Mouse (Mus musculus) telencephalon, adult 2 months (tissue): ENCODE data around the gene Slc44a1.

Experiments used
- DNase-seq: peaks from one replicate; pipeline ENCODE4 v3.0.0-alpha.2; 2011; ENCODE audit warnings: low read depth, low spot score

Slc44a1 gene

GRCm38 (mm10) chr4:53430522-53430921 lies 9.7 kb upstream of the Slc44a1 start:
- no peak for DNase-seq

GRCm38 (mm10) chr4:53431585-53432234 lies 8.5 kb upstream of the Slc44a1 start:
- DNase-seq, result no peak

GRCm38 (mm10) chr4:53437110-53437755 lies 3.0 kb upstream of the Slc44a1 start:
- peak; percentile 75 for DNase-seq

GRCm38 (mm10) chr4:53438386-53438785 lies 1.8 kb upstream of the Slc44a1 start:
- DNase-seq, result peak; percentile 86

- no peak for DNase-seq
Observed at GRCm38 (mm10) chr4:53438836-53439480, 1.3 kb upstream of the Slc44a1 start.

- no peak for DNase-seq
Observed at GRCm38 (mm10) chr4:53439636-53440009, 590 bp upstream of the Slc44a1 start.

- peak; percentile 69 for DNase-seq
Observed at GRCm38 (mm10) chr4:53440816-53441571, 781 bp downstream of the Slc44a1 start.

- peak; percentile 55 for DNase-seq
Observed at GRCm38 (mm10) chr4:53441683-53442082, 1.5 kb downstream of the Slc44a1 start.

- DNase-seq, result no peak
Observed at GRCm38 (mm10) chr4:53446216-53446615, 6.0 kb downstream of the Slc44a1 start.

- DNase-seq, result no peak
Observed at GRCm38 (mm10) chr4:53447773-53448172, 7.6 kb downstream of the Slc44a1 start.

- no peak for DNase-seq
Observed at GRCm38 (mm10) chr4:53450736-53451135, 10.5 kb downstream of the Slc44a1 start.

- no peak for DNase-seq
Observed at GRCm38 (mm10) chr4:53451887-53452286, 11.7 kb downstream of the Slc44a1 start.

- no peak for DNase-seq
Observed at GRCm38 (mm10) chr4:53452457-53452856, 12.2 kb downstream of the Slc44a1 start.

- no peak for DNase-seq
Observed at GRCm38 (mm10) chr4:53452976-53453889, 13.0 kb downstream of the Slc44a1 start.

- DNase-seq, result no peak
Observed at GRCm38 (mm10) chr4:53455885-53456284, 15.7 kb downstream of the Slc44a1 start.

- DNase-seq, result no peak
Observed at GRCm38 (mm10) chr4:53456570-53456969, 16.4 kb downstream of the Slc44a1 start.

- DNase-seq, result no peak
Observed at GRCm38 (mm10) chr4:53458503-53458902, 18.3 kb downstream of the Slc44a1 start.

GRCm38 (mm10) chr4:53459697-53460096 lies 19.5 kb downstream of the Slc44a1 start:
- DNase-seq, result no peak

GRCm38 (mm10) chr4:53461026-53461425 lies 20.8 kb downstream of the Slc44a1 start:
- DNase-seq, result no peak

GRCm38 (mm10) chr4:53462069-53462468 lies 21.9 kb downstream of the Slc44a1 start:
- no peak for DNase-seq
